Mouse (Mus musculus) bone marrow macrophage, adult 2 months (primary cell): ENCODE measurements around the gene Acsm5. TPM values are rescaled to one million over a fixed set of nuclear protein-coding genes. Genes with fewer than 3 reads are reported as not detected.
"Not testable (repeated sequence)": the region's sequence is repeated elsewhere in the genome, so short reads cannot be mapped to it uniquely, and the experiment has no call there.

ENCODE experiments used
- H3K27ac ChIP-seq: 2 replicates; pipeline ENCODE4 v1.5.1; 2012; ENCODE audit warnings: low read depth, low read length; ENCODE audit not compliant: insufficient read depth
- H3K4me1 ChIP-seq: 2 replicates; pipeline ENCODE4 v1.6.1; 2012; ENCODE audit warnings: low read length; ENCODE audit not compliant: control insufficient read depth, insufficient read depth
- H3K4me3 ChIP-seq: 2 replicates; pipeline ENCODE4 v1.5.1; 2012; ENCODE audit warnings: mild to moderate bottlenecking, low read length, moderate library complexity; ENCODE audit not compliant: insufficient read depth
- CTCF ChIP-seq: IDR thresholded peaks from 2 replicates; pipeline ENCODE4 v1.5.1; 2012; ENCODE audit warnings: low read depth, mild to moderate bottlenecking, low read length, moderate library complexity
- POLR2A ChIP-seq: IDR thresholded peaks from 2 replicates; pipeline ENCODE4 v1.6.1; 2012; ENCODE audit warnings: mild to moderate bottlenecking, low read depth, low read length, borderline replicate concordance
- polyA plus RNA-seq: library from polyadenylated mRNA; stranded (reverse); fragments of >200 nt; gene quantifications from 2 replicates; pipeline ENCODE4 v1.2.4, GENCODE M21; 2012; ENCODE audit not compliant: missing spikeins, insufficient read depth, insufficient read length

Acsm5 gene
- polyA plus RNA-seq, 1 experiment = not detected

DNA sequence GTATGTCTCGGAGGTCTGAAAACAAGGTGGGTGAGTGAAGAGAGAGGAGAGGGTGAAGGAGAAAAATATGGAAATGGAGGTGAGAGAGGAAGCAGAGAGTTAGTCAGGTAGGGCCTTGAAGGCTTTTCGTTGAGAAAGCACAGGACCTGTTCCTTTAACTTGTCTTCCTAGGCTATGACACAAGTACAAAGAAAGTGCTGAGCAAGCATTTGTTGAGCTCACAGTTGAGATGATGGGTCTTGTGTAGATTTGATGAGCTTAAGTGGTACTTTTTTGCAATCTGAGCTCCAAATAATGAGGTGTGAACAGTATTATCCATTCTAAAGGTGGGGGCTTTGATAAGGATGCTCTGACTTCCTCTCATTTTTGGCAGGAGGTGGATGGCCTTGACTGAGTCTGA is 15.1 kb downstream of the Acsm5 start:
- no peak overlapping the region for H3K4me3 ChIP-seq
- TF ChIP-seq CTCF (no peak), POLR2A (no peak)
- no peaks in the 10 kb centered on the region for H3K4me1 ChIP-seq
- H3K27ac ChIP-seq = no peak overlapping the region

DNA sequence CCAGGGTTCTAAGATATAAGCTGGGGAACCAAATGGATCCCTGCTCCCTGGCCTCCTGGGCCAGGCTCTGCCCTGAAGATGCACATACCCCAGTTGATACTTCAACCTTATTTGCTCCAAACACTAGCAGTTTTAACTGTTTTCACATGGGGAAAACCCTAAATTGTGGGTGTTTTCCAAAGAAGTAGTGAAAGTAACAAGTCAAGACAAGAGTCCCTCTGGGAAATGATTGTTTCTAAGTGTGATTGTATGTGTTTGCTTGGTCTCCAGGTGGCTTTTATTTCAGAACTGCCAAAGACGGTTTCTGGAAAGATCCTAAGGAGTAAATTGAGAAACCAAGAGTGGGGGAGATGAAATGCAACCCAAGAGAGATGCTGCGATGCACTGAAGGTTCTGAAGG is 23.2 kb downstream of the Acsm5 start:
- TF ChIP-seq POLR2A (no peak), CTCF (no peak)
- Histone ChIP-seq H3K27ac (no peak overlapping the region), H3K4me1 (no peaks in the 10 kb centered on the region), H3K4me3 (no peak overlapping the region)

DNA sequence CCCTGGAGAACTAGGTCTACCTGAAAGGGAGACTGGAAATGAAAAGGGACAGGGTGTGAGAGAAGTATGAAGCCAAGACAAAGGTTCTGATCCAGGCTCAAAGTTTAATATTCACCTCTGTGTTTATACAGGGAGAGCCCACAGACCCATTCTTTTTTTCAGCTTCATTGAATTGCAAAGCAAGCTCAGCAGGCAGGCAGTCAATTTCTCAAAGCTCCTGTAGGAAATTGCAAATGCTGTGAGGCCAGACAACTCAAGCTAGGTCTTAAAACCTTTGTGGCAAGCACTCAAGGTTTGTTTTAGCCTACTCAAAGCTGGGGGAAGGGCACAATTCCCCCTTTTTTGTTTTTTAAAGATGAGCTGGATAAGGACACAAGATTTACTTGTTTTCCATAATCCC is 26.3 kb downstream of the Acsm5 start:
- Histone ChIP-seq H3K4me1 (no peaks in the 10 kb centered on the region), H3K27ac (no peak overlapping the region), H3K4me3 (no peak overlapping the region)
- TF ChIP-seq POLR2A (no peak), CTCF (no peak)

DNA sequence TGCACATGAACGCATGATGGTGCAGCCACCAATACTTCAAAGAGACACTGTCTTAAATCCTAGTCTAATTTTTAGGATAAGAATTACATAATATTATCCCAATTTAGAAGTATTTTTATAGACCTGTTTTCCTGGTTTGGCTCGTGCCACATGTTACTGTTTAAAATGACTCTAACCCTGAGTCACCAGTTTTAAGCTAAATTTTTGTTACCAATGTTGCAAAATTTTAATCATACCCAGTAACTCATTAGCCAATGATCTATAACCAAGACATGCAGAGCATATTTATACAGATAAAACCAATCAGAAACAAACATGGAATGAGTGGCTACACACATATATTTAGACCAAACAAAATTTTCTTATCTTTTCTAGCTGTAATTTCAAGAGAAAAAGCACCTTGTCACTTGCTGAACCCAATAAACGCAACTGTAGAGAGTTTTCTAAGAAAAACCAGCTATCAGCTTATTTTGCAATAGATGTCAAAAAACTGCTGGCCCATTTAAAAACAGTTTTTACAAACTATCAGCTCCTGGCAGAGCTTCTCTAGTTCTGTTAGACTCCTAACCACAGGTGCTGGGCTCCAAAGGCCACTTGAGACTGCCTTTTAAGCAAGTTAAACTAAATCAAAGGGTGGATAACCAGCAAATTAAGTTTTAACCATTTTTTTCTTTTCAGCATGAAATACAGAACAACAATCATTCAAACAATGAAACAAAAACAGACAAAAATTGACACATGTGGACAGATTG is 31.4 kb downstream of the Acsm5 start:
- H3K4me3 ChIP-seq = no peak overlapping the region
- no peaks in the 10 kb centered on the region for H3K4me1 ChIP-seq
- H3K27ac ChIP-seq = no peak overlapping the region
- TF ChIP-seq CTCF (no peak), POLR2A (no peak)

DNA sequence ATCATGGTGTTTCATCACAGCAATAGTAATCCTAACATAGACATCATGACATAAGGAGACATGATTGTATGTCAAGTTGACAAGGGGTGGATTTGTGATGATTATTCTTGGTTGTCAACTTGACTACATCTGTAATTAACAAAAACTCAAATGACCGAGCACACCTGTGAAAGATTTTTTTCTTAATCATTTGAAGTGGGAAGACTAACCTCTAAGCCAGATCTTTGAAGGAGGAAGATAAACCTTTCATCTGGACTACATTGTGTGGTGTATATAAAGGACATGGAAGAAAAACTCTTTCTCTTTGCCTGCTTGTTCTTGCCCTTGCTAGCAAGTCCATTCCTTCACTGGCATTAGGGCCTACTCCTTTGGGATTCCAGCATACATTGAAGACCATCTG is 34.8 kb downstream of the Acsm5 start, which contains the start of gene Acsm2:
TSS of gene Acsm2 (plus strand) at position 301 of the 400 bp plus-strand sequence.
- no peak within 1 kb of the TSS for H3K4me3 ChIP-seq
- H3K4me1 ChIP-seq = no peaks in the 10 kb centered on the region
- TF ChIP-seq CTCF (no peak), POLR2A (no peak)
- H3K27ac ChIP-seq = no peak within 1 kb of the TSS

DNA sequence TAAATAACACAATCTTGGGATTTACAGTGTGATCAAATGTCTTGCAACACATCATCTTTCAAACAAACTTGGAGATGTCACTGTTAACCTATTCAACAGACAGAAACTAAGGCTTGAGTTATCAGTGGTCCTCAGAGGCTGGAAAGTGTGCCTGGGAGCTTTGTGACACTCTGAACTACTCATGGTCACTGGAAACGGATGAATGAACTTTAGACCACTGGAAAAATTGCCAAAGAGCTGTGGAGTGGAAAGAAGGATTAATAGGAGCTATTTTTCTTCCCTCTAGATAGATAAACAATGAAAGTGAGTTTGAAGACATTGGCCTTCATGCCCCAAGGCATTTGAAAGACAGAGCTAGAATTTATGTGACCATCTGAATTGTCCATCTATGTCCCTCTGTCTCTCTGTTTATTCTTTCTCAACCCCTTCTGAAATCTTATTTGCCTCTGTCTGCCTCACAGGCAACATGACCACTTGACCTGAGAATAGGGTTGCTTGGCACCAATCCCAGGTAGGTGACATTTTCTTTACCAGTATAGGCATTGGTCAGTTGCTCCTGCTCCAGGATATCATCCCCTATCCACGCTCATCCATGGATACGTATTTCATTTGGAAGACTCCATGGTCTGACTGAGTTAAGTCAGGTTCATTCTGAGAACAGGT is 40.7 kb downstream of the Acsm5 start:
- Histone ChIP-seq H3K4me1 (no peaks in the 10 kb centered on the region), H3K27ac (no peak overlapping the region), H3K4me3 (no peak overlapping the region)
- TF ChIP-seq POLR2A (no peak), CTCF (no peak)

DNA sequence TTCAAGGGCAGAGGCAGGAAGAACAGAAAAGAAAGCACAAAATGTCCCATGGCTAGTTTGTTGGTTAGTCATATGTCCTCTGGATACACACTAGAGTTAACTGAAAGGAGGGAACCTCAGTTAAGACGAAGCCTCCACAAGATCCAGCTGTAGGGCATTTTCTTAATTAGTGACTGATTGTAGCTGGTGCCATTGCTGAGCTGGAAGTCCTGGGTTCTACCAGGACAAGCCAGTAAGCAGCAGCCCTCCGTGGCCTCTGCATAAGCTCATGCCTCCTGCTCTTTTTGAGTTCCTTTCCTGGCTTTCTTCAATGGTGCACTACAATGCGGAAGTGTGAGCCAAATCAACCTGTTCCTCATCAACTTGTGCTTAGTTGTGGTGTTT is 41.2 kb downstream of the Acsm5 start:
- TF ChIP-seq POLR2A (no peak), CTCF (no peak)
- Histone ChIP-seq H3K4me1 (no peaks in the 10 kb centered on the region), H3K27ac (no peak overlapping the region), H3K4me3 (no peak overlapping the region)

DNA sequence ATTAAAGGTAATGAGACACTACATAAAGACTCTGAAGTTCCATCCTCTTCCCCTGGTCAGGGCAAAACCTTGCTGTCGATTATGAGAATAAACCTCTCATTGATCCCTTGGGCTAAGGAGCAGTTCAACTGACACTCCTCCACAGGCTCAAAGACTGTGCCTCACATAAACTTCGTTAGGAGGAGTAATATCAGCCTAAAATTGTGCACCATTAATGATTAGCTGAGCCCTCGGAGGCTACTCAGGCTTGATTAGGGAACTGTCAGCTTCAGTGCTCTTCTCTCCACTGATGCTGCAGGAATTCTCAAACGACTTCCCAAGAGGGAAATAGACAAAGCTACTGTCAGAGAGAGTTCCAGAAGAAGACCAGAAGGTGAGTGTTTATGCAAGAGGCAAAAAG is 42.2 kb downstream of the Acsm5 start:
- H3K4me3 ChIP-seq = no peak overlapping the region
- no peaks in the 10 kb centered on the region for H3K4me1 ChIP-seq
- H3K27ac ChIP-seq = no peak overlapping the region
- no peak for TF ChIP-seq CTCF
- no peak for TF ChIP-seq POLR2A

DNA sequence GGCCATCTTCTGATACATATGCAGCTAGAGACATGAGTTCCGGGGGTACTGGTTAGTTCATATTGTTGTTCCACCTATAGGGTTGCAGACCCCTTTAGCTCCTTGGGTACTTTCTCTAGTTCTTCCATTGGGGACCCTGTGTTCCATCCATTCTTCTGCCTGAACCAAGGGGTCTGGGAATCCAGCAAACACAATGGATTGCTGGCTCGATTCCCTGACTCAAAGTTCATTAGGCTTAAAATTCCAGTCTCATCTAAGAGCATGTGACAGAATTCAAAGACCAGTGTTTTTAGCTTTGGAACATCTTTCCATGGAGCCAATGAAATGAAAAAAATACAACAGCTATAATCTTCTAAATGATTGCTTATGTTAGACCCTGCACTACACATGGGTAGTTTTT is 43.2 kb downstream of the Acsm5 start:
- not testable (repeated sequence) for H3K4me3 ChIP-seq, H3K4me1 ChIP-seq, H3K27ac ChIP-seq

DNA sequence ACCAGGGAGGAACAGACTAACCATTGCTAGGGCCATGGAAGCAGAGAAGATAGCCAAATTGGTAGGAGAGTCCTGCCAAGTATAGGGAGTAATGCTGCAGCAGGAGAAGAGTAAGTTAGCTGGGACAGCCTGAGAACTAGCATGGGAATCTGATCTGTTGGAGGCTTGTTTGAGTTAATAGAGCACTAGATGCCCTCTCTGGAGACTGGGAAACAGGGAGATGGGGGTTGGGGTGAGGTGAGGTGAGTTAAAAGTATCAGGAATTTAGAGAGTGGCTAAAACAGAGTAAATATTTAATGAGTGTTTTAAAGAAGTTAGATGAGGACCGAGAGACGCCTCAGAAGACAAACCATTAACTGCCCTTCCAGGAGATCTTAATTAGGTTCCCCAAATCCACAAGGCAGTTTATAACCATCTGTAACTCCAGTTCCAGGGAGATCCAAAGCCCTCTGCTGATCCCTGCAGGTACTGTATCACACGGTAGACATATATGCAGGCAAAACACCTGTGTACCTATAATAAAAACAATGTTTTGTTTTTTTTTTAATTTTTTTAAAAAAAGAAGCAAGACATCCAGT is 75.4 kb downstream of the Acsm5 start:
- Histone ChIP-seq H3K27ac (no peak overlapping the region), H3K4me3 (no peak overlapping the region), H3K4me1 (no peaks in the 10 kb centered on the region)
- TF ChIP-seq POLR2A (no peak), CTCF (no peak)

Other genes starting within 250 kb of the Acsm5 start
- not detected in 2 replicates for gene Gp2, start 60.2 kb upstream of the Acsm5 start, polyA plus RNA-seq
- gene Umod, start 40.2 kb upstream of the Acsm5 start, polyA plus RNA-seq = not detected in 2 replicates
- gene Pdilt, start 4.0 kb downstream of the Acsm5 start, polyA plus RNA-seq = not detected in 2 replicates
- gene Acsm2, start 34.9 kb downstream of the Acsm5 start, polyA plus RNA-seq = not detected in 2 replicates
- gene Acsm1, start 87.6 kb downstream of the Acsm5 start, polyA plus RNA-seq = not detected in 2 replicates
- not detected in 2 replicates for gene Acsm4, start 170.6 kb downstream of the Acsm5 start, polyA plus RNA-seq
- gene Thumpd1, start 201.3 kb downstream of the Acsm5 start, polyA plus RNA-seq = 22.0 and 24.1 TPM in 2 replicates
- gene Acsm3, start 241.5 kb downstream of the Acsm5 start, polyA plus RNA-seq = not detected in 2 replicates